Mouse (Mus musculus) embryonic fibroblast, embryonic 13.5 days (primary cell): ENCODE measurements at regions not wholly inside any gene's neighbourhood (a gene's known extent, or its start where the extent isn't known, plus 50 kb on each side); places are given as distances from the start of the nearest gene placed in this dataset.

Source experiments
- CTCF ChIP-seq: IDR thresholded peaks from 2 replicates; pipeline ENCODE4 v1.5.1; 2011; ENCODE audit warnings: mild to moderate bottlenecking, control low read depth, low read length, moderate library complexity, borderline replicate concordance; ENCODE audit not compliant: insufficient read depth
- POLR2A ChIP-seq: IDR thresholded peaks from 2 replicates; pipeline ENCODE4 v1.6.1; 2011; ENCODE audit warnings: low read depth, mild to moderate bottlenecking, control low read depth, low read length, moderate library complexity

GRCm38 (mm10) chr1:57155869-57156268 lies 177.4 kb upstream of the Satb2 start:
- TF ChIP-seq CTCF (no peak), POLR2A (no peak)
